Mouse (Mus musculus) lung, postnatal 0 days (tissue): ENCODE measurements at regions not wholly inside any gene's neighbourhood (a gene's known extent, or its start where the extent isn't known, plus 50 kb on each side); places are given as distances from the start of the nearest gene placed in this dataset.

Experiments used
- CTCF ChIP-seq: IDR thresholded peaks from 2 replicates; pipeline ENCODE4 v1.5.1; 2016; ENCODE audit warnings: antibody characterized with exemption, mild to moderate bottlenecking
- EP300 ChIP-seq: IDR thresholded peaks from 2 replicates; pipeline ENCODE4 v1.6.1; 2016; ENCODE audit warnings: antibody characterized with exemption, mild to moderate bottlenecking, control low read depth

- TF ChIP-seq CTCF, result no peak
- no peak for TF ChIP-seq EP300
Measured at GRCm38 (mm10) chr4:125430845-125431244, 59.7 kb upstream of the Grik3 start.
